Mouse (Mus musculus) forebrain, embryonic 14.5 days (tissue): ENCODE results near the gene Prph. TPM values are rescaled to one million over a fixed set of nuclear protein-coding genes. Genes with fewer than 3 reads are reported as not detected.
A peak's percentile ranks its signal among the peaks of the same experiment; 100 is the strongest.

ENCODE experiments used
- ATAC-seq: fragments of 200-750 bp; cut with Nextera tagmentation; 2 replicates; pipeline ENCODE4 v1.8.0; 2017; ENCODE audit warnings: mild to moderate bottlenecking, moderate library complexity
- DNase-seq: peaks from one replicate; pipeline ENCODE4 v3.0.0-alpha.2; 2015; ENCODE audit warnings: low spot score
- H3K27ac ChIP-seq: fragments of 300-500 bp; sonication (generic); 2 replicates; pipeline ENCODE4 v1.5.1; 2014; ENCODE audit warnings: low read depth, mild to moderate bottlenecking, control low read depth, low read length, moderate library complexity
- H3K27me3 ChIP-seq: fragments of 300-500 bp; sonication (generic); replicated peaks from 2 replicates; pipeline ENCODE4 v1.6.1; 2014; ENCODE audit warnings: low read length, control low read depth, mixed read lengths; ENCODE audit not compliant: control insufficient read depth, insufficient read depth
- H3K36me3 ChIP-seq: fragments of 300-500 bp; sonication (generic); 2 replicates; pipeline ENCODE4 v1.6.1; 2014; ENCODE audit warnings: low read length, control low read depth; ENCODE audit not compliant: control insufficient read depth, insufficient read depth
- H3K4me1 ChIP-seq: fragments of 300-500 bp; sonication (generic); 2 replicates; pipeline ENCODE4 v1.6.1; 2014; ENCODE audit warnings: antibody characterized with exemption, low read length, control low read depth; ENCODE audit not compliant: control insufficient read depth, insufficient read depth
- H3K4me2 ChIP-seq: fragments of 300-500 bp; sonication (generic); 2 replicates; pipeline ENCODE4 v1.6.1; 2014; ENCODE audit warnings: mild to moderate bottlenecking, control low read depth, low read length
- H3K4me3 ChIP-seq: fragments of 300-500 bp; sonication (generic); 2 replicates; pipeline ENCODE4 v1.5.1; 2014; ENCODE audit warnings: low read depth, low read length, control low read depth
- H3K9ac ChIP-seq: fragments of 300-500 bp; sonication (generic); 2 replicates; pipeline ENCODE4 v1.6.1; 2014; ENCODE audit warnings: mild to moderate bottlenecking, low read length, control low read depth, moderate library complexity
- H3K9me3 ChIP-seq: fragments of 300-500 bp; sonication (generic); replicated peaks from 2 replicates; pipeline ENCODE4 v1.6.1; 2016; ENCODE audit warnings: low read length, control low read depth, mixed read lengths; ENCODE audit not compliant: control insufficient read depth
- WGBS: fragments of 180-500 bp; shearing (Covaris S2); extraction: QIAGEN DNeasy Blood & Tissue Kit; methylation state at CpG from one replicate; pipeline ENCODE4 v1.1.7; 2014; 5-methylcytosine and 5-hydroxymethylcytosine counted together
- polyA plus RNA-seq: library from polyadenylated mRNA; unstranded; fragments of >200 nt; fragmentation: Nextera tagmentation; extraction: Ambion mirVana; gene quantifications from 2 replicates; pipeline ENCODE4 v1.2.1, GENCODE M21; 2014

Gene Prph
- 0.84 and 1.0 TPM in 2 replicates for polyA plus RNA-seq

DNA sequence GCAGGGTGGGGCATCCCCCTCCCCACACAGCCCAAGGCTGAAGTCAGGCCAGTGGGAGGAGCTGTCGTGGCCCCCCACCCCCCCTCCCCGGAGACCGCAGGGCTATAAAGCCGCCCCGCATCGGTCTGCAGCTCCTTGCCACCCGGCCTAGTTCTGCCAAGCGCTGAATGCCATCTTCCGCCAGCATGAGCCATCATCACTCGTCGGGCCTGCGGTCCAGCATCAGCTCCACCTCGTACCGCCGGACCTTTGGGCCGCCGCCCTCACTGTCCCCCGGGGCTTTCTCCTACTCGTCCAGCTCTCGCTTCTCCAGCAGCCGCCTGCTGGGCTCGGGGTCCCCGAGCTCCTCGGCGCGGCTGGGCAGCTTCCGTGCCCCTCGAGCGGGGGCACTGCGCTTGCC lies at the start of gene Prph:
Gene Prph, plus strand, starts transcription at position 135 of the 400 bp plus-strand sequence.
- Histone ChIP-seq H3K36me3 (no peaks in the 10 kb centered on the region), H3K27ac (no peak within 1 kb of the TSS), H3K9ac (peak within 1 kb of the TSS; percentile 40), H3K4me2 (peak within 1 kb of the TSS; percentile 65), H3K4me3 (peak within 1 kb of the TSS; percentile 30), H3K4me1 (peaks cover 15% of the 10 kb centered on the region), H3K27me3 (peaks cover 60% of the 10 kb centered on the region), H3K9me3 (no peaks in the 10 kb centered on the region)
- ATAC-seq (no peak), DNase-seq (no peak)
- 3% methylated on average over 29 of the region's 30 CpGs for WGBS

- Histone ChIP-seq H3K9ac (no peak overlapping the region), H3K27ac (no peak overlapping the region), H3K9me3 (no peaks in the 10 kb centered on the region), H3K36me3 (no peaks in the 10 kb centered on the region), H3K4me3 (no peak overlapping the region), H3K4me1 (no peaks in the 10 kb centered on the region), H3K4me2 (no peak overlapping the region), H3K27me3 (no peaks in the 10 kb centered on the region)
- ATAC-seq, result no peak
- WGBS, result 79% methylated on average over 6 of the region's 6 CpGs
- DNase-seq, result no peak
Measured at GRCm38 (mm10) chr15:99008801-99009241, 46.2 kb upstream of the Prph start.

DNA sequence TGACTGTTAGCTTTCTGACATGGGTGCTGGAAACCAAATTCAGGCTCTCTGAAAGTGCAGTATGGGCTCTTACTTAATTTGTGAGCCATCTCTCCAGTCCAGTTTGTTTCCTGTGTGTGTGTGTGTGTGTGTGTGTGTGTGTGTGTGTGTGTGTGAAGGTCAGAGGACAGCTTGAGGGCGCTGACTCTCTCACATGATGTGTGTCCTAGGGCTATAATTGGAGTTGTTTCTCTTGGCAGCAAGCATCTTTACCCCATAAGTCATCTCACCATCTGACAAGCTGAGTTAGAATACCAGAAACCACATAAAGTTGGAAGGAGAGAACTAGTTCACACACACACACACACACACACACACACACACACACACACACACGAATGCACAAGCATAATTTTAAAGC lies 44.1 kb upstream of the Prph start:
- Histone ChIP-seq H3K27ac (no peak overlapping the region), H3K9me3 (no peaks in the 10 kb centered on the region), H3K9ac (no peak overlapping the region), H3K4me1 (no peaks in the 10 kb centered on the region), H3K27me3 (no peaks in the 10 kb centered on the region), H3K36me3 (no peaks in the 10 kb centered on the region), H3K4me2 (no peak overlapping the region), H3K4me3 (no peak overlapping the region)
- WGBS, result 90% methylated on average over 2 of the region's 2 CpGs
- DNase-seq (no peak), ATAC-seq (no peak)

GRCm38 (mm10) chr15:99011946-99012345 lies 43.0 kb upstream of the Prph start:
- H3K9ac ChIP-seq, result no peak overlapping the region
- H3K27ac ChIP-seq, result no peak overlapping the region
- H3K4me2 ChIP-seq, result no peak overlapping the region
- H3K27me3 ChIP-seq, result no peaks in the 10 kb centered on the region
- no peaks in the 10 kb centered on the region for H3K36me3 ChIP-seq
- ATAC-seq (no peak), DNase-seq (no peak)
- H3K4me3 ChIP-seq, result no peak overlapping the region
- no peaks in the 10 kb centered on the region for H3K4me1 ChIP-seq
- 86% methylated on average over 3 of the region's 3 CpGs for WGBS
- H3K9me3 ChIP-seq, result no peaks in the 10 kb centered on the region

DNA sequence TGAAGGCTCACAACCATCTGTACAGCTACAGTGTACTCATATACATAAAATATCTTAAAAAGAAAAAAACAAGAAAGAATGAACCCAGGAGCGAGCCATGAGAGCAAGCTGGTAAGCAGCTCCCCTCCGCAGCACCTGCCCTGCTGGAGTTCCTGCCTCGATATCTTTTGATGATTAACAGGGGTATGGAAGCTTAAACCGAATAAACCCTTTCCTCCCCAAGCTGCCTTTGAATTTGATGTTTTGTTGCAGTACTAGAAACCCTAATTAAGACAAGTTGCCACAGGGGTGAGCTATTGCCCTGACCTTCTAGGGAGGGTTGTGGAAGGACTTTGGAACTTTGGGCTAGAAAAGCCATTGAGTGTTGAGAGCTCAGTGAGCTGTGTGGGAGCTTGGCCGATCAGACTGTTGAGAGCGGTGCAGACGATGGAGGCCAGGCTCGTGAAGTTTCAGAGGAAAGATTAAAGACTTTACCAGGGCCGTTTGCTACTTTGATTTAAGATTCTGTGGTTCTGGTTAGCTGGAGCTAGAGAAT lies 40.4 kb upstream of the Prph start:
- no peak for ATAC-seq
- H3K36me3 ChIP-seq, result no peaks in the 10 kb centered on the region
- H3K27ac ChIP-seq, result no peak overlapping the region
- H3K27me3 ChIP-seq, result no peaks in the 10 kb centered on the region
- H3K4me2 ChIP-seq, result no peak overlapping the region
- no peak overlapping the region for H3K9ac ChIP-seq
- H3K9me3 ChIP-seq, result no peaks in the 10 kb centered on the region
- no peak for DNase-seq
- peaks cover 4% of the 10 kb centered on the region for H3K4me1 ChIP-seq
- 71% methylated on average over 9 of the region's 9 CpGs for WGBS
- no peak overlapping the region for H3K4me3 ChIP-seq

DNA sequence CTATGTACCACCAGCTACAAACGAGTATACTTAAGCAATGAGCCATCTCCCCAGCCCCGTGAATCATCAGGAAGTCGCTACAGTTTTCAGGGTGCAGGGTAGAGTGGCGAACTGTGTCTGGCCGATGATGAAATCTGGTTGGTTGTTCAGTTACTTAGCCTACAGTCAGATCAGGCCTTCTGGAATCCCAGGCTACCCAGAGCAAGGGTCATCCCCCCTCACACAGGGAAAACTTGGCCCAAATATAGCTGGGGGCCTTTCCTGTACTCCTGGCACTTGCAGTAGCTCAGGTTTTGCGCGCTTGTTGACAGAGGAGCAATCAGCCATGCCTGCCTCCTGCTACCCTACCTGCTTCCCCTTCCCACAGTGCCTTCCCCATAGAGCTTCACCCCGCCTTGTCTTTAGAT lies 37.6 kb upstream of the Prph start:
- no peak overlapping the region; the same call in 1 of the 2 replicates for H3K9ac ChIP-seq
- no peaks in the 10 kb centered on the region for H3K36me3 ChIP-seq
- ATAC-seq (no peak), DNase-seq (no peak)
- no peak overlapping the region for H3K27ac ChIP-seq
- H3K9me3 ChIP-seq, result peaks cover 3% of the 10 kb centered on the region; the same call in 1 of the 2 replicates
- WGBS, result 78% methylated on average over 8 of the region's 8 CpGs
- H3K4me3 ChIP-seq, result no peak overlapping the region
- H3K4me2 ChIP-seq, result no peak overlapping the region
- peaks cover 4% of the 10 kb centered on the region for H3K4me1 ChIP-seq
- no peaks in the 10 kb centered on the region for H3K27me3 ChIP-seq

GRCm38 (mm10) chr15:99017986-99018385 lies 37.0 kb upstream of the Prph start:
- Histone ChIP-seq H3K27me3 (no peaks in the 10 kb centered on the region), H3K27ac (no peak overlapping the region), H3K36me3 (no peaks in the 10 kb centered on the region), H3K9me3 (peaks cover 3% of the 10 kb centered on the region; the same call in 1 of the 2 replicates), H3K9ac (peak overlapping the region; percentile 21; the same call in 1 of the 2 replicates), H3K4me1 (peaks cover 4% of the 10 kb centered on the region), H3K4me2 (no peak overlapping the region), H3K4me3 (no peak overlapping the region)
- DNase-seq, result no peak
- WGBS, result 44% methylated on average over 9 of the region's 9 CpGs
- ATAC-seq, result no peak

DNA sequence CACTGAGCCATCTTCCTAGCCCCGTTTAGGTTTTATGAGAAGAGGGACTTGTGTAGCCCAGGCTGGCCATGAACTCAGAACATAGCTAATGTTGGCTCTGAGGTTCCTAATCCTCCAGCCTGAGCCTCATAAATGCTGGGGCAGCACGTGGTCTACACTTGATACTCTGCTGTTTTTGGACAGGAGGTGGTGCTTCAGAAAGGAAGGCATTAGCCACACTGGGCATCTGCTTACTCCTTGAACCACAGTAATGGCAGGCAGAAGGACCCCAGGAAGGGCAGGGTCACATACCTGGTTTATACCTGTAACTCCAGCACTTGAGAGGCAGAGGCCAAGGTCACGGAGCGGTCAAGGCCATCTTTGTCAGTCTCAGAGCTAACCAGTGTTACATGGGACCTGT lies 36.3 kb upstream of the Prph start:
- H3K4me2 ChIP-seq, result no peak overlapping the region
- H3K36me3 ChIP-seq, result no peaks in the 10 kb centered on the region
- ATAC-seq (no peak), DNase-seq (no peak)
- no peaks in the 10 kb centered on the region for H3K27me3 ChIP-seq
- no peak overlapping the region for H3K4me3 ChIP-seq
- no peak overlapping the region for H3K9ac ChIP-seq
- peaks cover 3% of the 10 kb centered on the region; the same call in 1 of the 2 replicates for H3K9me3 ChIP-seq
- 89% methylated on average over 4 of the region's 4 CpGs for WGBS
- peaks cover 4% of the 10 kb centered on the region for H3K4me1 ChIP-seq
- no peak overlapping the region for H3K27ac ChIP-seq

- no peak for DNase-seq
- Histone ChIP-seq H3K27me3 (no peaks in the 10 kb centered on the region), H3K36me3 (no peaks in the 10 kb centered on the region), H3K9me3 (peaks cover 3% of the 10 kb centered on the region; the same call in 1 of the 2 replicates), H3K4me2 (no peak overlapping the region), H3K4me1 (peaks cover 4% of the 10 kb centered on the region), H3K4me3 (no peak overlapping the region), H3K27ac (peak overlapping the region; percentile 23; the same call in 1 of the 2 replicates), H3K9ac (no peak overlapping the region)
- ATAC-seq, result no peak
- 57% methylated on average over 8 of the region's 8 CpGs for WGBS
Measured at GRCm38 (mm10) chr15:99019436-99019835, 35.5 kb upstream of the Prph start.
